Mouse (Mus musculus) 416B (cell line): ENCODE data around the gene Trp53inp2.

Source experiments
- DNase-seq: peaks from one replicate; pipeline ENCODE4 v3.0.0; 2011; ENCODE audit warnings: low read depth

The Trp53inp2 gene

DNA sequence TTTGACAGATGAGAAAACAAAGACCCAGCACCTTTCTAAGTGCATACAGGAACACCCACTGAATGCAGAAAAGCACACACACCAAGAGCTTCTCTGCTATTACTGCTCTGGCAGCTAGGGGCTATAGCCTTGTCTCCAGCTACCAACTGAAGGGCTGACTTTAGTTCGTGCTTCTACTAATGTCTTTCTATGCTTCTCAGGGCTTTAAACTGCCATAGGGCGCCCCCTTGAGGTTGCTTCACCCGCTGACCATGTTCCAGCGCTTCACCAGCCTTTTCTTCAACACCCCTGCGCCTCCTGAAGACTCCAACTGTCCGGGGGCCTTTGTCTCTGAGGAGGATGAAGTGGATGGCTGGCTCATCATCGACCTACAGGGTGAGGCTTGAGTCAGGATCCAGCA lies 4.2 kb downstream of the Trp53inp2 start:
- DNase-seq, result peak; percentile 91

DNA sequence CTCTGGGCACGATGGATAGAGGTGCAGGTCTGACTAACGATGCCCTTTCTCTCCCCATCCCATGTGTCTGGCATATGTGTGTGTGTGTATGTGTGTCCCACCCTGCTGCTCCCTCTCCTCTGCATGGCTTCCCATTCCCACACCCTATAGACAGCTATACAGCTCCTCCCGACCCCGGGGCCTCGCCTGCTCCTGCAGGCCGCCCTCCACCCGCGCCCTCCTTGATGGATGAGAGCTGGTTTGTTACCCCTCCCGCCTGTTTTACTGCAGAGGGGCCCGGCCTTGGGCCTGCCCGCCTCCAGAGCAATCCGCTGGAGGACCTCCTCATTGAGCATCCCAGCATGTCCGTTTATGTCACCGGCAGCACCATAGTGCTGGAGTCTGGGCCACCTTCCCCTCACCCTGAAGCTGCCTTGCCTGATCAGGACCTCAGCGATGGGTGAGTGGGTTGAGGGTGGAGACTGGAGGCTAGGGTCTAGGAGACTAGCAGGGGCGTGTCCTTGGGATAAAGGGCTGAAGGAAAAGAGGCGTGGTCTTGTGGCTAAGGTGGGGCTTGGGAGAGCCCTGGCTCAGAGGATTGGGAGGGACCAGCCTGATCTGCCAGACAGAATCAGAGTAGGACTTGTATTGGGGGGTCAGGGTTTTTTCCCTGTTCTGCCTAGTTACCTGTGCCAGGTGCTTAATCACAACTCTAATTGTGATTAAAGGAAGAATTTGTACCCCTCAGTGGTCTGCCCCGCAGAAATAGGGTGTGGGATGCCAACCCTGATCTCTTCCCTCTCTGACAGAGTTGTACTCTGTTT lies 5.1 kb downstream of the Trp53inp2 start:
- no peak for DNase-seq

DNA sequence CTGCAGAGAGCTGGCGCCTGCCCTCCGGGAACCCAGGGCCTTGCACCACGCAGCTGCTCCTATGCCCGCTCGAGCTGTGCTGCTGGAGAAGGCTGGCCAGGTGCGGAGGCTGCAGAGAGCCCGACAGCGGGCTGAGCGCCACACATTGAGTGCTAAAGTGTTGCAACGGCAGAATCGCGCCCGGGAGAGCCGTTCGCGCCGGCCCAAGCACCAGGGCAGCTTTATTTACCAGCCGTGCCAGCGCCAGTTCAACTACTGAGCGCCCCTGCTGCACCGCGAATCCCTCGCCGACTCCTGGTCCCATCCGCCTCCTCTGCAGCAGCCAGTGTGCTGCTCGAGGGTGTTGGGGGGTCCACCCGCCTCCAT lies 5.7 kb downstream of the Trp53inp2 start:
- DNase-seq, result no peak

DNA sequence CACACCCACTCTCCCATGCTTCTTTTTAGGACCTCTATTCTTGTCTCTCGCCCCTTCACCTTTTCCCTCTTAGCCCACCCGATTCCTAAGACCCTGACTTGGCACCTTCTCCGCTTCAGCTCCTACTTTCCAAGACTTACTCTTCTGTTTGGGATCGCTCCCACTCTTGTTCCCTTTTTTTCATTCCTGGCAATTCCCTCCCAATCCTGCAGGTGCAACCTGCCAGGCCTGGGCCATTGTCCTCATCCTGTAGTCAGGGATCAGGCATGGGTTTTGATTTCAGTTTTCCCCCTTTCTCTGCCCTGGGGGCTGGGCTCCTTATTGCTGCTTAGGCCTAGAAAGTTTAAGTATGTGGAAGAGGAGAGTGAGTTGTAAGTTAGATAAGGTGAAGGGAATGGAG lies 6.2 kb downstream of the Trp53inp2 start:
- DNase-seq, result no peak

DNA sequence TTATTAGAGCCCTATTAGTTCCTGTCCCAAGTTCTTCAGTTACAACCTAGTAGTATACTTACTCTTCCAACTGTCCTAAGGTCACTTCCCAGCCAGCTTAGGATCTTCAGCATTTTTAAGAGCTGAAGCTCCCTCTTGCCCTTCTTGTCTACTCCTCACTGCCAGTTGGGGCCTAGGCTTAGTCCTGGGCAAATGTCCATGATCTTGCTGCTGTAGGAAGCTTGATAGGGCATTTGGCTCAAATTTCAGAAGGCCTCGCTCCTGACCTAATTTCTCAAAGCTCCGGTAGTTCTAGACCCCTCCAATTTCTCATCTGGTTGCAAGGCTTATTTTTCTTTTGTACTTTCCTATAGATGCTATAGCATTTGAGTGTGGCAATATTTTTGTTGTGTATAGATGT lies 7.7 kb downstream of the Trp53inp2 start:
- no peak for DNase-seq

DNA sequence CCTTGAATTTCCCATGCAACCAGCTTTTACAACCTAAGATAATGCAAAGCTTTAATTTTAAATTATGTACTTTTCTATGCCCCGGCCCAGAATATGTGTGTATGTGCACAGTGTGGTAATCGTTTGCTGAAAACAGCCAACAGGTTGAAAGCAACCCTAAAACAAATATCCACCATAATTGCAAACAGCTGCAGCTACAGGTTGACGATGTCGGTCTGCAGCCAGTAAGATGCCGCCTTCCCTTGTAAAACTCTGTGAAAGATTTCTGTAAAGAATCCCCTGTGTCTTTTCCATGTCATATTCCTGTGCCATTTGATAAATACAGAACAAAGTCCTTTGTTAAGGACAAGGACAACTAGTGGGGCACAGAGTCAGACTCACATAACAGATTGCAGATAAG lies 13.7 kb downstream of the Trp53inp2 start:
- DNase-seq, result no peak

DNA sequence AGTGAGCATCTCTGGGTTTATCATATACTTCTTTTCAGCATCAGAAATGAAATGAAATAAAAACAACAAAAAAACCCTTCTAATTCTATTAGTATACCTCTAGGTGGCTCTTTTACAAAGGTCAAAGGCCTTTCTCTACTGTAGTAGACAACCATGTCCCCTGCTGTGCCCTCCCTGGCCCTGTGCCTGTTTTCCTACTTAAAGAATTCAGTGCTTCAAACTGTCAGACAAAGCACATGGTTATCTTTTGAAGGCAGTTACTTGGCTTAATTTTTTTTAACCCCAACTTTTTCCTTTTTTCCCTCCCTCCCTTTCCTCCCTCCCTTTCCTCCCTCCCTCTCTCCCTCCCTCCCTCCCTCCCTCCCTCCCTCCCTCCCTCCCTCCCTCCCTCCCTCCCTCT lies 19.4 kb downstream of the Trp53inp2 start:
- peak; percentile 35 for DNase-seq

DNA sequence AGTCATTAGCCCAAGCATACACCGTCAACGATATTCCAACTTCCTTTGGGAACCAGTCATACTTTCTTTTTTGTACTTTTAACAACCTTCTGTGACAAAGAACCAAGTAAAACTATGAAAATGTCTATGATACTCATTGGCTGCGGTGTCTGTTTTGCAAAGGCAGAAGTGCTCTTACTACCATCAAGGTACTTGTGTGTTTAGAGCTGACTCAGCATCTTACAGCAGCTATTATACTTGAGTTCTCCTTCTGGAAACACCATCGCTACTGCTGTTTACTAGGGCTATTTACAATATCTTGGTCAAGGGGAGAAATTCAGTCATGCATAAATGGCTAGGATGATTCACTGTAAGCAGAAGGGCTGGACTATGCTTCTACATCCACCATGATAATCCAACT lies 21.1 kb downstream of the Trp53inp2 start:
- DNase-seq, result no peak

DNA sequence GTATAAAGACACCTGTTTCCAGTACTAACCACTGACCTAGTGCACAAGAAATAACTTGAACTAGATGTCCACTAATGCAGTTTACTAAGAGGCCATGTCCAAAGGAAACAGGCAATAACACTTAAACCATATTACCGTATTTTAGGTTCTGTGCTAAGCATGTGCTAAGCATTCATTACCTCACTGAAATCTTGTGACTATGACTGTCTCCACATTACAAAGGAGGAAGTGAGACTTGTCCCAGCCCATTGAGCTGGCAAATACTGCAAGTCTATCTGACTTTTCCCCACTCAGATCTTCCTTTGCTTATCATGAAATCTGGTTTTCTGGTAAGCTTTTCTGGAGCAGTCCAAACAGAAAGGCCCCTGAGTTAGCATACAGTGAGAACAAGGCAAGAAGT lies 23.8 kb downstream of the Trp53inp2 start:
- peak; percentile 54 for DNase-seq

DNA sequence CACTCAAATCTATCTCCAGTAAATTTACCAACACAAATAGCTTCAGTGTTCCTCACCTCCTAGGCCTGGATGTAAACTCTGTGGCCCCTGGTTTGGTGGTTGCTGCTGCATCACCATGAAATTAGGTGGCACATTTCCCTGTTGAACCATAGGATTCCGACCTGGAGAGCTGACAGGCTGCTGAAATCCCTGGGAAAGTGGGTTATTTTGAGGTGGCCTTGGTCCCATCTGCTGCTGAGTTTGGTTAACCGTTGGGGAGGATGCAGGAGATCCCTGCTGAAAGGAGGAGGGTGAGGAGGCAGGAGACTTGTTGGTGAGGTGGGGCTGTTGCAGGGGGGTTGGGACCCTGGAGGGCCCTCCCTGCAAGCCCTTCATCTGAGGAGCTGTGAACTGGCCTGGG lies 40.1 kb downstream of the Trp53inp2 start:
- no peak for DNase-seq

DNA sequence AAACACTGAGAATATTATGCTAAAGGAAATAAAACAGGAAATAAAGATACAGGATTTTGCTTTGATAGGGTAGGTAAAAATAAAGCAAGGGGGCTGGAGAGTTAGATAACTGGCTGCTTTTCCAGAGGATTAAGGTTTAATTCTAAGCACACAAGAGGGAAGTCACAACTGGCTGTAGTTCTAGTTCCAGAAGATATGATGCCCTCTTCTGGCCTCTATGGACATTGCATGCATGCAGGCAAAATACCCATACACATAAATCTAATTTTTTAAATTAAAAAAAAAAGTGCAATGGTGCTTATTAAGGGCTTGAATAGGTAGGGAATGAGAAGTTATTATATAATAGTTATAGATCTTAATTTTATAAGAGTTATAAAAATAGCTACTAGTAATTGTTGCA lies 55.6 kb downstream of the Trp53inp2 start:
- DNase-seq, result peak; percentile 55
